Mouse (Mus musculus) embryonic facial prominence, embryonic 13.5 days (tissue): ENCODE measurements at regions not wholly inside any gene's neighbourhood (a gene's known extent, or its start where the extent isn't known, plus 50 kb on each side); places are given as distances from the start of the nearest gene placed in this dataset.

Experiments used
- ATAC-seq: fragments of 200-750 bp; cut with Nextera tagmentation; 2 replicates; pipeline ENCODE4 v1.8.0; 2017; ENCODE audit warnings: low read depth; ENCODE audit not compliant: insufficient number of reproducible peaks, insufficient read depth, low FRiP score, low TSS enrichment
- H3K27ac ChIP-seq: fragments of 300-500 bp; sonication (generic); 2 replicates; pipeline ENCODE4 v1.5.1; 2015; ENCODE audit warnings: moderate library complexity, mild to moderate bottlenecking, inconsistent platforms
- H3K27me3 ChIP-seq: fragments of 300-500 bp; sonication (generic); 2 replicates; pipeline ENCODE4 v1.6.1; 2015; ENCODE audit warnings: mild to moderate bottlenecking, inconsistent platforms
- H3K36me3 ChIP-seq: fragments of 300-500 bp; sonication (generic); 2 replicates; pipeline ENCODE4 v1.6.1; 2015; ENCODE audit warnings: mild to moderate bottlenecking, inconsistent platforms
- H3K4me1 ChIP-seq: fragments of 300-500 bp; sonication (generic); 2 replicates; pipeline ENCODE4 v1.6.1; 2015; ENCODE audit warnings: inconsistent platforms
- H3K4me2 ChIP-seq: fragments of 300-500 bp; sonication (generic); 2 replicates; pipeline ENCODE4 v1.6.1; 2015; ENCODE audit warnings: moderate library complexity, mild to moderate bottlenecking, inconsistent platforms
- H3K4me3 ChIP-seq: fragments of 300-500 bp; sonication (generic); 2 replicates; pipeline ENCODE4 v1.5.1; 2015; ENCODE audit warnings: mild to moderate bottlenecking, inconsistent platforms
- H3K9ac ChIP-seq: fragments of 300-500 bp; sonication (generic); 2 replicates; pipeline ENCODE4 v1.6.1; 2015; ENCODE audit warnings: mild to moderate bottlenecking, inconsistent platforms
- H3K9me3 ChIP-seq: fragments of 300-500 bp; sonication (generic); 2 replicates; pipeline ENCODE4 v1.6.1; 2016; ENCODE audit warnings: inconsistent platforms
- WGBS: fragments of 180-500 bp; shearing (Covaris S2); methylation state at CpG from one replicate; pipeline ENCODE4 v1.1.7; 2015; ENCODE audit warnings: mixed read lengths; 5-methylcytosine and 5-hydroxymethylcytosine counted together

DNA sequence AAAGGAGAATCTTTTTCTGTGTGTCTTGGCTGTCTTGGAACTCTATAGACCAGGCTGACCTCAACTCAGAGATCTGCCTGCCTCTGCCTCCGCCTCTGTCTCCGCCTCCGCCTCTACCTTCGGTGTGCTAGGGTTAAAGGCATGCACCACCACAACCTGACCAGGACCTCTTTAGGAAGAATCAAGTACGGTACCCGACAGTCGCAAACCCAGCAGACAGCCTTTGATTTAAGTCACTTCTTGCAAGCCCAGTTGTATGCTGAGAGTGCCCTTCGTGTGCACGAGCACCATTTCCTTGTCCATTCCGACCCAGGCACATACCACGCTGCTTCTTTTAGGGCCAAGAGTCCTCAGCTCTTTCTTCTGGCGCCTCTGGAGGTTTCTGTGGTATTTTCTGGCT is 105.0 kb upstream of the Six3 start:
- Histone ChIP-seq H3K36me3 (no peaks in the 10 kb centered on the region), H3K4me2 (no peak overlapping the region), H3K27ac (no peak overlapping the region), H3K9me3 (no peaks in the 10 kb centered on the region; the same call in 1 of the 2 replicates), H3K9ac (no peak overlapping the region), H3K4me1 (no peaks in the 10 kb centered on the region), H3K4me3 (no peak overlapping the region), H3K27me3 (no peaks in the 10 kb centered on the region)
- 88% methylated on average over 12 of the region's 12 CpGs for WGBS
- no peak for ATAC-seq

GRCm38 (mm10) chr17:85512971-85513370 is 100.4 kb upstream of the Six3 start:
- no peak overlapping the region for H3K4me2 ChIP-seq
- no peaks in the 10 kb centered on the region for H3K4me1 ChIP-seq
- H3K9me3 ChIP-seq = no peaks in the 10 kb centered on the region
- no peak overlapping the region for H3K27ac ChIP-seq
- H3K9ac ChIP-seq = no peak overlapping the region
- H3K36me3 ChIP-seq = no peaks in the 10 kb centered on the region
- WGBS = 83% methylated on average over 4 of the region's 4 CpGs
- no peaks in the 10 kb centered on the region; the same call in 1 of the 2 replicates for H3K27me3 ChIP-seq
- ATAC-seq = no peak
- H3K4me3 ChIP-seq = no peak overlapping the region

DNA sequence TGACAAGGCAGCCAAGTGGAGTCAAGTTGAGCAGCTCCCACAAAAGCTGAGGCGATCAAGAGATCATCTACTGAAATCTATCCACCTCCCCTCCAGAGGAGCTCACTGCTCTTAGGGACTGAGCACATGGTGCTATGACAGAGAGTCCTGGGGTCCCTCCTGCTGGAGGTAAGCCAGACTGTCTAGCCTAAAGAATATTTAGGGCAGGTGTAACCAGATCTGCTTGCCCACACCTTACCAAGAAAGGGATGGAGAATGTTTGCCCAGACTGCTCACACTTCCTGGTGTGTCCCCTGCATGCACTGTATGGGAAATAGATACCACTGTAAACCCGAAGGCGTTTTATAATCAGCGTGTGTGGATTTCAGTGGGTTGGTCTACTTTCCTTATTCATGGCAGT is 99.5 kb upstream of the Six3 start:
- Histone ChIP-seq H3K4me3 (no peak overlapping the region), H3K4me1 (no peaks in the 10 kb centered on the region)
- peak; percentile 70 for ATAC-seq

DNA sequence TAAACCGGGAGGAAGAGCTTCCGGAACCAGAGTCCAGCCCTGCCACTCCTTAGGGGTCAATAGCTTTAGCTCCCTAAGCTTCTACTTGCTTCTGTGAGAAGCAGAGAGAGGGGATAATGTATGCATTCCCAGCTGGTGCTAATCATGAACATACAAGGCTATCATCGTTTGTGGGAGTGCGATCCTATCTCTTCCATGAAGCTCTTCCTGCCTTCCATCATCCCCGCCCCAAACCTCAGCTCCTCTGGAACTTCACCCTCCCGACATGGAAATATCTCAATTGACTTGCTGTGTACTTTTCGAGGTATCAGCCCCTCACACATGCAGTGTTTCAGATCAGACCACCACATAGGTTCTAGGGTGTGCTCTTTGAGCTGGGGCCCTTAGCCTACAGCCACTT is 99.0 kb upstream of the Six3 start:
- Histone ChIP-seq H3K4me1 (no peaks in the 10 kb centered on the region), H3K9me3 (no peaks in the 10 kb centered on the region), H3K27me3 (no peaks in the 10 kb centered on the region; the same call in 1 of the 2 replicates), H3K27ac (no peak overlapping the region), H3K4me3 (no peak overlapping the region), H3K9ac (no peak overlapping the region), H3K36me3 (no peaks in the 10 kb centered on the region), H3K4me2 (no peak overlapping the region)
- no peak for ATAC-seq
- WGBS = 61% methylated on average over 7 of the region's 7 CpGs

More for the DNA sequence above, 99.5 kb upstream of the Six3 start:
- Histone ChIP-seq H3K9me3 (no peaks in the 10 kb centered on the region), H3K27ac (no peak overlapping the region), H3K27me3 (no peaks in the 10 kb centered on the region; the same call in 1 of the 2 replicates), H3K4me2 (no peak overlapping the region), H3K36me3 (no peaks in the 10 kb centered on the region), H3K9ac (no peak overlapping the region)
- 76% methylated on average over 4 of the region's 4 CpGs for WGBS

GRCm38 (mm10) chr17:85517301-85517700 is 96.1 kb upstream of the Six3 start:
- no peaks in the 10 kb centered on the region for H3K4me1 ChIP-seq

GRCm38 (mm10) chr17:85518513-85518912 is 94.9 kb upstream of the Six3 start:
- no peak overlapping the region for H3K4me2 ChIP-seq
- no peak overlapping the region for H3K9ac ChIP-seq
- H3K4me3 ChIP-seq = no peak overlapping the region
- H3K36me3 ChIP-seq = no peaks in the 10 kb centered on the region
- H3K4me1 ChIP-seq = no peaks in the 10 kb centered on the region
- H3K9me3 ChIP-seq = no peaks in the 10 kb centered on the region
- H3K27me3 ChIP-seq = no peaks in the 10 kb centered on the region; the same call in 1 of the 2 replicates
- 84% methylated on average over 6 of the region's 6 CpGs for WGBS
- ATAC-seq = no peak
- H3K27ac ChIP-seq = no peak overlapping the region

More at GRCm38 (mm10) chr17:85517301-85517700, 96.1 kb upstream of the Six3 start:
- WGBS = 84% methylated on average over 3 of the region's 3 CpGs
- H3K27ac ChIP-seq = no peak overlapping the region
- H3K36me3 ChIP-seq = no peaks in the 10 kb centered on the region
- H3K27me3 ChIP-seq = no peaks in the 10 kb centered on the region; the same call in 1 of the 2 replicates
- no peak overlapping the region for H3K4me2 ChIP-seq
- ATAC-seq = no peak
- H3K9ac ChIP-seq = no peak overlapping the region
- H3K4me3 ChIP-seq = no peak overlapping the region
- H3K9me3 ChIP-seq = no peaks in the 10 kb centered on the region

- WGBS = 34% methylated on average over 7 of the region's 7 CpGs
- Histone ChIP-seq H3K9ac (no peak overlapping the region), H3K27me3 (peaks cover 4% of the 10 kb centered on the region; the same call in 1 of the 2 replicates)
Observed at GRCm38 (mm10) chr17:85527327-85527698, 86.1 kb upstream of the Six3 start.

GRCm38 (mm10) chr17:85528105-85529004 is 85.1 kb upstream of the Six3 start:
- Histone ChIP-seq H3K27me3 (peaks cover 4% of the 10 kb centered on the region; the same call in 1 of the 2 replicates), H3K4me2 (no peak overlapping the region), H3K9ac (no peak overlapping the region), H3K4me1 (no peaks in the 10 kb centered on the region; the same call in 1 of the 2 replicates), H3K9me3 (no peaks in the 10 kb centered on the region), H3K36me3 (no peaks in the 10 kb centered on the region), H3K27ac (no peak overlapping the region), H3K4me3 (no peak overlapping the region)
- ATAC-seq = no peak
- 64% methylated on average over 20 of the region's 20 CpGs for WGBS

More at GRCm38 (mm10) chr17:85527327-85527698, 86.1 kb upstream of the Six3 start:
- Histone ChIP-seq H3K4me2 (no peak overlapping the region), H3K27ac (no peak overlapping the region), H3K36me3 (no peaks in the 10 kb centered on the region), H3K9me3 (no peaks in the 10 kb centered on the region), H3K4me1 (no peaks in the 10 kb centered on the region; the same call in 1 of the 2 replicates), H3K4me3 (no peak overlapping the region)
- no peak for ATAC-seq

- Histone ChIP-seq H3K27ac (no peak overlapping the region), H3K4me1 (no peaks in the 10 kb centered on the region), H3K4me3 (no peak overlapping the region), H3K27me3 (no peaks in the 10 kb centered on the region; the same call in 1 of the 2 replicates), H3K9me3 (no peaks in the 10 kb centered on the region), H3K36me3 (no peaks in the 10 kb centered on the region), H3K9ac (no peak overlapping the region), H3K4me2 (no peak overlapping the region)
- no peak for ATAC-seq
- WGBS = 82% methylated on average over 3 of the region's 3 CpGs
Observed at GRCm38 (mm10) chr17:85536311-85536710, 77.1 kb upstream of the Six3 start.

- Histone ChIP-seq H3K9ac (no peak overlapping the region), H3K27ac (no peak overlapping the region), H3K4me2 (no peak overlapping the region), H3K4me3 (no peak overlapping the region), H3K27me3 (no peaks in the 10 kb centered on the region), H3K4me1 (no peaks in the 10 kb centered on the region), H3K36me3 (no peaks in the 10 kb centered on the region), H3K9me3 (no peaks in the 10 kb centered on the region)
- 93% methylated on average over 2 of the region's 2 CpGs for WGBS
- ATAC-seq = no peak
Observed at GRCm38 (mm10) chr17:85541258-85541777, 72.1 kb upstream of the Six3 start.

DNA sequence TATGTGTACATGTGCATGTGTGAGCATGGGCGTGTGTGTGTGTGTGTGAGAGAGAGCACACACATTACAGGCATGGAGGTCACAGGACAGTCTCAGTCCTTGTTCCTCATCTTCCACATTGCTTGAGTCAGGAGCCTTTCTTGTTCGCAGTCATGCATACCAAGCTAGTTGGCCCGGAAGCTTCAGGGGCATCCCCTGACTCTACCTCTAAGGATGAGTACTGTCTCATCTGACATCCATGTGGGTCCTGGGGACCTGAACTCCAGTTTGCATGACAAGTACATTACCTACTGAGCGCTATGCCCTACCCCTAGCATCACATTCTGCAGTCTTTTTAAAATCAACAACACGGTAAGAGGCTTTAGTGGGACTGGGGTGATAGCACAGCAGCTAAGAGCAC is 65.3 kb upstream of the Six3 start:
- 86% methylated on average over 5 of the region's 5 CpGs for WGBS
- no peak overlapping the region for H3K4me3 ChIP-seq
- no peak overlapping the region for H3K27ac ChIP-seq
- no peak overlapping the region for H3K9ac ChIP-seq
- no peak for ATAC-seq
- no peak overlapping the region for H3K4me2 ChIP-seq
- H3K4me1 ChIP-seq = no peaks in the 10 kb centered on the region
- H3K36me3 ChIP-seq = no peaks in the 10 kb centered on the region
- no peaks in the 10 kb centered on the region for H3K27me3 ChIP-seq
- no peaks in the 10 kb centered on the region for H3K9me3 ChIP-seq

DNA sequence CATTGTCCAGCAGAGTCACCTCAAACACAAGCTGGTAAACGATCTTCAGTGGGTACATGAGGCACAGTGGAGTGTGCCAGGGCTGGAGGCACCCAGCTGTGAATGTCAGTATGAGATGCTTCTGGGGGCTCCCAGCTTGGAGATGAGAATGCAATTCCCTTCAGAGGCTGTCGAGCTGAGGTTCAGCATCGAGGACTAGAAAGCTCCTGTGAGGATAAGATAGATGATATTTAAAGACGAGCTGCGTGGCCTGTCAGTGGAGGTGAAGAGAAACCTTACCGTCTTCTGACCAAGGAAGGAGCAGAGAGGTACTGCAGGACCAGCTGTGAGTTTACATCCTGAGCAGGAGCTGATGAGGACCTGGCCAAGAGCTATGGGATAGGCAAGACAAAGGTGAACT is 52.4 kb upstream of the Six3 start:
- Histone ChIP-seq H3K9me3 (0 out of 2 replicates have a peak, but pooled peaks cover 6% of the 10 kb centered on the region), H3K4me1 (peaks cover 4% of the 10 kb centered on the region; the same call in 1 of the 2 replicates), H3K27me3 (no peaks in the 10 kb centered on the region), H3K36me3 (no peaks in the 10 kb centered on the region), H3K4me2 (no peak overlapping the region), H3K9ac (no peak overlapping the region), H3K27ac (no peak overlapping the region), H3K4me3 (no peak overlapping the region)
- WGBS = 86% methylated on average over 6 of the region's 6 CpGs
- ATAC-seq = no peak
